Mouse (Mus musculus) stomach, postnatal 0 days (tissue): ENCODE data around the gene Sept5. TPM values are rescaled to one million over a fixed set of nuclear protein-coding genes. Genes with fewer than 3 reads are reported as not detected.

Experiments
- ATAC-seq: fragments of 200-750 bp; cut with Nextera tagmentation; 2 replicates; pipeline ENCODE4 v1.8.0; 2017; ENCODE audit not compliant: low FRiP score, low TSS enrichment
- DNase-seq: peaks from one replicate; pipeline ENCODE4 v3.0.0-alpha.2; 2016; ENCODE audit warnings: low spot score
- H3K27ac ChIP-seq: fragments of 300-500 bp; sonication (generic); replicated peaks from 2 replicates; pipeline ENCODE4 v1.5.1; 2014; ENCODE audit warnings: mild to moderate bottlenecking, control low read depth
- H3K27me3 ChIP-seq: fragments of 300-500 bp; sonication (generic); 2 replicates; pipeline ENCODE4 v1.6.1; 2014; ENCODE audit warnings: low read length; ENCODE audit not compliant: control insufficient read depth, insufficient read depth
- H3K36me3 ChIP-seq: fragments of 300-500 bp; sonication (generic); 2 replicates; pipeline ENCODE4 v1.6.1; 2014; ENCODE audit warnings: low read length, mixed read lengths; ENCODE audit not compliant: control insufficient read depth, insufficient read depth
- H3K4me1 ChIP-seq: fragments of 300-500 bp; sonication (generic); replicated peaks from 2 replicates; pipeline ENCODE4 v1.6.1; 2014; ENCODE audit warnings: antibody characterized with exemption; ENCODE audit not compliant: control insufficient read depth, insufficient read depth
- H3K4me2 ChIP-seq: fragments of 300-500 bp; sonication (generic); replicated peaks from 2 replicates; pipeline ENCODE4 v1.6.1; 2014; ENCODE audit warnings: low read depth, mild to moderate bottlenecking, control low read depth, moderate library complexity
- H3K4me3 ChIP-seq: fragments of 300-500 bp; sonication (generic); 2 replicates; pipeline ENCODE4 v1.5.1; 2014; ENCODE audit warnings: low read depth, low read length, control low read depth
- H3K9ac ChIP-seq: fragments of 300-500 bp; sonication (generic); 2 replicates; pipeline ENCODE4 v1.6.1; 2014; ENCODE audit warnings: mild to moderate bottlenecking, low read length, control low read depth, mixed read lengths
- H3K9me3 ChIP-seq: fragments of 300-500 bp; sonication (generic); 2 replicates; pipeline ENCODE4 v1.6.1; 2016; ENCODE audit warnings: low read length; ENCODE audit not compliant: control insufficient read depth
- CTCF ChIP-seq: IDR thresholded peaks from 2 replicates; pipeline ENCODE4 v1.5.1; 2016; ENCODE audit warnings: antibody characterized with exemption, low read depth, mild to moderate bottlenecking, moderate library complexity
- EP300 ChIP-seq: optimal IDR thresholded peaks from 2 replicates; pipeline ENCODE3; 2016; ENCODE audit warnings: antibody characterized with exemption
- WGBS: fragments of 180-500 bp; shearing (Covaris S2); extraction: QIAGEN DNeasy Blood & Tissue Kit; methylation state at CpG from one replicate; pipeline ENCODE4 v1.1.7; 2014; 5-methylcytosine and 5-hydroxymethylcytosine counted together
- polyA plus RNA-seq: library from polyadenylated mRNA; unstranded; fragments of >200 nt; fragmentation: Nextera tagmentation; extraction: Ambion mirVana; gene quantifications from 2 replicates; pipeline ENCODE4 v1.2.1, GENCODE M21; 2015

Gene Sept5
- polyA plus RNA-seq, 1 experiment from 2014 or later, result 38.0 TPM

GRCm38 (mm10) chr16:18636804-18637203, 7.0 kb upstream of the Sept5 start:
- 63% methylated on average over 3 of the region's 3 CpGs for WGBS
- TF ChIP-seq CTCF (no peak), EP300 (no peak)
- Histone ChIP-seq H3K4me1 (no peaks in the 10 kb centered on the region), H3K27me3 (no peaks in the 10 kb centered on the region), H3K4me3 (no peak overlapping the region), H3K9ac (no peak overlapping the region), H3K27ac (no peak overlapping the region), H3K9me3 (no peaks in the 10 kb centered on the region), H3K4me2 (no peak overlapping the region), H3K36me3 (no peaks in the 10 kb centered on the region)
- ATAC-seq (no peak), DNase-seq (no peak)

DNA sequence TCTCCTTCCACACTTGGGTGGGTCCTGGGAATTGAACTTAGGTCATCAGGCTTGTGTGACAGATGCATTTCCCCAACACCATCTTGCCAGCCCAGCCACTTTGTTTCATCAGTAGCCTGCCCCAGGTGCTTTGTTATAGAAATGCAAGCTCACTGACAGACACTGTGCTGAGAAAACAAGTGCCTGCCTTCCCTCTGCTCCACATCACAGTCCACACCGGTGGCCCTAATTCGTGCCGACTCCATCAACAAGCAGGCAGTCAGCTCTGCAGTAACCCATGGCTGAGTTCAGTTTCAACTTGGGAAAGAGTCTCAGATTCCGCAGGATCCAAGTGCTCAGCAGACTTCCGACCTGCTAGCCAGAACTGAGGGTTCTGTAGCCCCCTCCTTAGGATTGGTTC, 6.6 kb upstream of the Sept5 start:
- Histone ChIP-seq H3K4me3 (no peak overlapping the region), H3K9ac (no peak overlapping the region), H3K27me3 (no peaks in the 10 kb centered on the region), H3K9me3 (no peaks in the 10 kb centered on the region), H3K36me3 (no peaks in the 10 kb centered on the region), H3K4me1 (no peaks in the 10 kb centered on the region), H3K27ac (no peak overlapping the region), H3K4me2 (no peak overlapping the region)
- 75% methylated on average over 5 of the region's 5 CpGs for WGBS
- DNase-seq (no peak), ATAC-seq (no peak)
- no peak for TF ChIP-seq EP300
- no peak for TF ChIP-seq CTCF

DNA sequence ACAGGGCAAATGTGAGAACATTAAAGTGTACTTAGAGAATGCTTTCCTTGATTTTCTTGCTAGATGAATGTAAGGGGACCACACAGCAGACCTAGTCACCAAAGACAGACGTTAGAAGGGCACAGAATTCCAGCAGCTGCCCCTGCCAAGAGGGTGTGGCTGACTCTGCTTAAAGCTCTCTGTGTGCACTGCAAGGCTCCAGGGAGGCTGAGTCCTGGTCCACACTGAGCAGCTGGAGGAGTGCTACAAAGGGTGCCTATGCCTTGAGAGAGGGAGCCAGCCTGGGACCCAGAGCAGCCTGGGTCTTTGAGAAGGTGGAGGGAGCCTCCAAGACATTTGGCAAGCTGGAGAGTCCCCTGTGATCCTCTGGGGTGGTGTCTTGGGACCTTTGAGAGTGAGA, 3.6 kb upstream of the Sept5 start:
- no peaks in the 10 kb centered on the region for H3K27me3 ChIP-seq
- no peak overlapping the region for H3K27ac ChIP-seq

DNA sequence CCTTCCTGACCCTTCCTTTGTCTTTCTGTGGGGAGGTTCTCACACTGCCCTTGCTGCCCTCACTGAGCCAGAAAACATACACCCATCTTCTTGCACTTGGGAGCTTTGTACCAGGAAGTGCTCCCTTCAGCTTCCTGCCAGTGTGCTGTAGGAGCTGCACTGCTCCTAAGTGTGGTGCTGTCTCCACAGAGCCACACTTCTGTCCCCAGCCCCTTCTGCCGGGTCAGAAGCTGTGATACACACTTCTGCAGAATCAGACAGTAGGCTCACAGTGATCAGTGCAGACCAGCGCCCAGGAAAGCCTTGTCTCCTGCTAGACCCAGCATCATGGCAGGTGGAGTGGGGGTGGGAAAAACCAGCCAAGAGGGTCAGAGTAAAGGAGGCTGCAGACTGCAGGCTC, 3.1 kb upstream of the Sept5 start:
- Histone ChIP-seq H3K36me3 (no peaks in the 10 kb centered on the region), H3K9ac (no peak overlapping the region), H3K4me1 (no peaks in the 10 kb centered on the region), H3K9me3 (no peaks in the 10 kb centered on the region), H3K27me3 (no peaks in the 10 kb centered on the region), H3K27ac (no peak overlapping the region), H3K4me3 (no peak overlapping the region), H3K4me2 (no peak overlapping the region)
- DNase-seq (no peak), ATAC-seq (no peak)
- 53% methylated on average over 2 of the region's 2 CpGs for WGBS
- TF ChIP-seq EP300 (no peak), CTCF (no peak)

More for the DNA sequence above, 3.6 kb upstream of the Sept5 start:
- H3K4me3 ChIP-seq, result no peak overlapping the region
- no peaks in the 10 kb centered on the region for H3K9me3 ChIP-seq
- TF ChIP-seq CTCF (no peak), EP300 (no peak)
- no peak overlapping the region for H3K4me2 ChIP-seq
- ATAC-seq, result no peak
- no peaks in the 10 kb centered on the region for H3K36me3 ChIP-seq
- H3K9ac ChIP-seq, result no peak overlapping the region
- 6% methylated on average over 1 of the region's 1 CpGs for WGBS
- no peaks in the 10 kb centered on the region for H3K4me1 ChIP-seq
- no peak for DNase-seq

GRCm38 (mm10) chr16:18632059-18632458, 2.3 kb upstream of the Sept5 start:
- Histone ChIP-seq H3K4me2 (no peak overlapping the region), H3K9ac (no peak overlapping the region), H3K27ac (no peak overlapping the region), H3K9me3 (no peaks in the 10 kb centered on the region), H3K4me1 (no peaks in the 10 kb centered on the region), H3K4me3 (no peak overlapping the region), H3K36me3 (no peaks in the 10 kb centered on the region), H3K27me3 (no peaks in the 10 kb centered on the region)
- no peak for ATAC-seq
- DNase-seq, result no peak
- TF ChIP-seq EP300 (no peak), CTCF (peak; percentile 52)
- 52% methylated on average over 3 of the region's 3 CpGs for WGBS

GRCm38 (mm10) chr16:18631141-18631540, 1.4 kb upstream of the Sept5 start:
- Histone ChIP-seq H3K9me3 (no peaks in the 10 kb centered on the region), H3K4me2 (no peak overlapping the region), H3K4me1 (no peaks in the 10 kb centered on the region), H3K27me3 (no peaks in the 10 kb centered on the region), H3K36me3 (no peaks in the 10 kb centered on the region), H3K9ac (no peak overlapping the region), H3K4me3 (no peak overlapping the region), H3K27ac (no peak overlapping the region)
- ATAC-seq, result no peak
- 59% methylated on average over 7 of the region's 7 CpGs for WGBS
- no peak for DNase-seq
- TF ChIP-seq CTCF, result no peak
- TF ChIP-seq EP300, result no peak
